Mouse (Mus musculus): ENCODE results near the gene Eef1a1. TPM values are rescaled to one million over a fixed set of nuclear protein-coding genes. Genes with fewer than 3 reads are reported as not detected.

The Eef1a1 gene
- polyA plus RNA-seq, 1 experiment from 2014 or later, result 4,628 TPM

DNA sequence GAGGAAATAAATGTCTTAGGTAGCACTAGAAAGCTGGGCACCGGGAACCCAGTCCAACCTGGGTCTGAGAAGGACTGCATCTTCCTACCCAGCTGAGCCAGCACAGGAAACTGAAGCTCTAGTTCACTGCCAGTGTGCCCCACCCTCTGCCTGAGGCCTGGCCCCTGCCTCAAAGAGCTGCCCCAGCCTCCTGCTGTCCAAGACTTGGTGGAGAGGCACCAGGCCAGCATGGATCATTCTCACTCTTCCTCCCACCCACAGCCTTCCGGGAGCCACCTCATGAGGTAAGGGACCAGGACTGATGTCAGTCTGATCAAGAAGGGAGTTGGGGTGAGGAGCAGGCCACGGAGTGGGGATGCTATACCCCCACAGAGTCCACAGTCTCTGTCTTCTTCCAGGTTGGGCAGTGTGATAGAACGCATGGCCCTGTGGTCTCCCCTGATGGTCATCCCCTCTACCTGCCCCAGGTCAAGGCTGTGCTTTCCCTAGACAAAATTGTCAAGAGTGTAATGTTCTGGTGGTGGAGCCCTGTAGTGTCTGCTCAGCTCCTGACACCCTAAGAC is 60.0 kb downstream of the Eef1a1 start:
- ATAC-seq (ENCODE audit: low FRiP score) (no peak), DNase-seq (ENCODE audit: low spot score, missing footprints) (no peak)
- Histone ChIP-seq H3K36me3 (ENCODE audit: control insufficient read depth, insufficient read depth, low read length) (no peaks in the 10 kb centered on the region), H3K4me1 (ENCODE audit: control insufficient read depth, insufficient read depth, low read length) (no peaks in the 10 kb centered on the region), H3K9me3 (ENCODE audit: control insufficient read depth, low read length) (no peaks in the 10 kb centered on the region), H3K4me2 (no peak overlapping the region), H3K27ac (ENCODE audit: low read depth, low read length) (no peak overlapping the region), H3K9ac (ENCODE audit: low read length) (no peak overlapping the region), H3K4me3 (ENCODE audit: low read depth, low read length) (no peak overlapping the region), H3K27me3 (ENCODE audit: control insufficient read depth, insufficient read depth, low read length) (no peaks in the 10 kb centered on the region)
- WGBS, result 85% methylated on average over 4 of the region's 4 CpGs

Small RNA genes lying within 50 kb of the gene (microRNA-seq; reads per million reads assigned to microRNA genes)
- not detected for gene Gm26377

Other genes with a start within 250 kb of the Eef1a1 start
- gene Gm3776, start 232.0 kb downstream of the Eef1a1 start, polyA plus RNA-seq (2014; fragmentation: Nextera tagmentation; extraction: Ambion mirVana), result not detected in 2 replicates
- not detected in 2 replicates for gene Gm10639, start 199.2 kb downstream of the Eef1a1 start, polyA plus RNA-seq (2014; fragmentation: Nextera tagmentation; extraction: Ambion mirVana)
- not detected in 2 replicates for gene Omt2a, start 174.4 kb downstream of the Eef1a1 start, polyA plus RNA-seq (2014; fragmentation: Nextera tagmentation; extraction: Ambion mirVana)
- not detected in 2 replicates for gene Omt2b, start 161.6 kb downstream of the Eef1a1 start, polyA plus RNA-seq (2014; fragmentation: Nextera tagmentation; extraction: Ambion mirVana)
- gene Gsta2, start 133.4 kb downstream of the Eef1a1 start, polyA plus RNA-seq (2014; fragmentation: Nextera tagmentation; extraction: Ambion mirVana), result not detected in 2 replicates
- gene Dppa5a, start 121.0 kb downstream of the Eef1a1 start, polyA plus RNA-seq (2014; fragmentation: Nextera tagmentation; extraction: Ambion mirVana), result 0.25 and 0.76 TPM in 2 replicates
- 1.4 and 1.8 TPM in 2 replicates for gene Ooep, start 110.4 kb downstream of the Eef1a1 start, polyA plus RNA-seq (2014; fragmentation: Nextera tagmentation; extraction: Ambion mirVana)
- gene Ddx43, start 93.4 kb downstream of the Eef1a1 start, polyA plus RNA-seq (2014; fragmentation: Nextera tagmentation; extraction: Ambion mirVana), result 0.11 and 0.56 TPM in 2 replicates
- 0.51 and 0.63 TPM in 2 replicates for gene Cgas, start 45.9 kb downstream of the Eef1a1 start, polyA plus RNA-seq (2014; fragmentation: Nextera tagmentation; extraction: Ambion mirVana)
- 26.0 and 28.3 TPM in 2 replicates for gene Mto1, start 40.9 kb downstream of the Eef1a1 start, polyA plus RNA-seq (2014; fragmentation: Nextera tagmentation; extraction: Ambion mirVana)
- 0.52 and 1.1 TPM in 2 replicates for gene Gm17324, start 40.4 kb downstream of the Eef1a1 start, polyA plus RNA-seq (2014; fragmentation: Nextera tagmentation; extraction: Ambion mirVana)
- 9.8 and 12.3 TPM in 2 replicates for gene Slc17a5, start 98.9 kb upstream of the Eef1a1 start, polyA plus RNA-seq (2014; fragmentation: Nextera tagmentation; extraction: Ambion mirVana)
- gene Cd109, start 126.4 kb upstream of the Eef1a1 start, polyA plus RNA-seq (2014; fragmentation: Nextera tagmentation; extraction: Ambion mirVana), result 6.2 and 6.7 TPM in 2 replicates

All from midbrain, embryonic 11.5 days (tissue).